Mouse (Mus musculus): ENCODE measurements around the gene Kif5c.

The Kif5c gene

GRCm38 (mm10) chr2:49621234-49621633 is 2.1 kb downstream of the Kif5c start:
- DNase-seq (ENCODE audit: low spot score in 2 of 2), result no peak

- no peak for DNase-seq (ENCODE audit: low spot score in 2 of 2)
Measured at GRCm38 (mm10) chr2:49625581-49625980, 6.5 kb downstream of the Kif5c start.

DNA sequence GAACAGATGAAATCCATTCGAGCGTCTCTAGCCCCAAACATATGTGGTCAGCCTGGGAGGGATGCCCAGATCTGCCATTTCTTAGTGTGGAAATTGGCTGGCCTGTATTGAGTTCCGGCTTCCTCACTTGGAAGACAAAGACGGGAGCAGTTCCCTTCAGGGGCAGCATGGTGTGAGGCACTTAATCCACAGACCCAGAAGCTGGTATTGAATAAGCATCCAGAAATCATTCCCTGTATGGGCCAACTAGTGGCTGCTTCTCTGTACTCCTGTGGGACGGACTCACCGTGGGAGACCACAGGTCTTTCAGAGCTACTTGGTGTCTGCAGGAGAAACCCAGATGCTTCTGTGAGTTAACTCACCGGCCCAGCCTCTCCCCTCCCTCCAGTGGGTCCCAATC is 8.5 kb downstream of the Kif5c start:
- DNase-seq (ENCODE audit: low spot score in 2 of 2), result no peak

- no peak for DNase-seq (ENCODE audit: low spot score in 2 of 2)
Measured at GRCm38 (mm10) chr2:49628094-49628705, 9.1 kb downstream of the Kif5c start.

GRCm38 (mm10) chr2:49629181-49629580 is 10.1 kb downstream of the Kif5c start:
- DNase-seq (ENCODE audit: low spot score in 2 of 2), result no peak

DNA sequence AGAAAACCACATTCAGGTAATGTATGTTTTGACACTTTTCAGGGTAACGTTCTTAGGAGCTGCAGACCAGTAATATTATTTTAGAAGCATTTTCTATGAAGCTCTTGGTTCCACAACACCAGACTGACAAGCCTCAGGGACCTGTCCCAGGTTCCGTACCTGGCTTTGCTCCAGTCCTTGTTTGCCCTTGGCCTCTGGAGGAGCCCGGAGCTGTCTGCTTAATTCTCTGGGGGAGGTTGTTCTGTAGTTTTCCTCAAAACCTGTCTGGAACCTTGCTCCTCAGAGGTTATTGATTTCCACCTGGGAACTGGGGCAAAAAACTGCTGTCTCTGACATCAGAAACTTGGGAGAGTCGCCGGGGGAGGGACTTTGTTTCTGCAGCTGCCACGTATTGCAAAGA is 11.5 kb downstream of the Kif5c start:
- DNase-seq (ENCODE audit: low spot score in 2 of 2), result no peak

GRCm38 (mm10) chr2:49633231-49633630 is 14.1 kb downstream of the Kif5c start:
- DNase-seq (ENCODE audit: low spot score in 2 of 2), result no peak

GRCm38 (mm10) chr2:49642761-49643160 is 23.7 kb downstream of the Kif5c start:
- no peak for DNase-seq (ENCODE audit: low spot score in 2 of 2)

- DNase-seq (ENCODE audit: low spot score in 2 of 2), result no peak
Measured at GRCm38 (mm10) chr2:49643756-49644155, 24.7 kb downstream of the Kif5c start.

DNA sequence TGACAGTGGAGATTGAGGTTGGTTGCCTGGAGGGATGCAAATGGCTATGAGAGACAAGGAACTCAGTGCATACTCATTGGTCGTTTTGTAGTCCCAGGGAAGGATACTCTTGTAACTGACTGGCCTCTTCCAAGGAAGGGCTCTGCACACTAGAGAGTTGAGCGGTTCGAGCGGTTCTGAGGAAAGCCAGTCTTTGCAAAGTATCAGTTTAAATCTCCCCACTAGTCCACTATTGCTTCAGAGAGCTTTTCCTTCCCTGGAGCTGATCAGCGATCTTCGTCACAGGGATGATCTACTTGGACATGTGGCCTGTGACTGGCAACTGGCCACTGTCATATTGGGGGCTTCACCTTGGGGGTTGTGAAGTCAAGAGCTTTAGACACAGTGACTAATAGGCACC is 28.5 kb downstream of the Kif5c start:
- DNase-seq (ENCODE audit: low spot score in 2 of 2), result no peak

DNA sequence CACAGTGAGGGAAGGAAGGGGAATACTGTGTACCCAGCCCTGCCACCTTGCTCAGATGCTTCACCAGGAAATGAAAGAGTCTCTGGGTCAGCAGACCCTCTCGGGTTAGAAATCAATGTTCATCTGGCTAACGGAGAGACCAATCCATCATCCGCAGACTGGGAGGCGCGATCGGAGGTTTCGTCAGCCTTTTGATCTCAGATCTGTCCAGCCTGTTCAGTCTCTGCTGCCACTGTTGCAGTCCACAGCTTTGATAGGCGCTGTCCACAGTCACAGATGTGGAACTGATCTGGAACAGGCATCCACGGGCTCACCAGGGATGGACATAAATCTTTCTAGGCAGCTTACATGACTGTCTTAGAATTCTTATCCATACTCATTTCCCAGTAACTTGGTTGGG is 29.2 kb downstream of the Kif5c start:
- DNase-seq (ENCODE audit: low spot score in 2 of 2), result no peak

GRCm38 (mm10) chr2:49648806-49649205 is 29.7 kb downstream of the Kif5c start:
- no peak for DNase-seq (ENCODE audit: low spot score in 2 of 2)

GRCm38 (mm10) chr2:49649211-49649610 is 30.1 kb downstream of the Kif5c start:
- no peak for DNase-seq (ENCODE audit: low spot score in 2 of 2)

- DNase-seq (ENCODE audit: low spot score in 2 of 2), result no peak
Measured at GRCm38 (mm10) chr2:49651737-49652136, 32.6 kb downstream of the Kif5c start.

- no peak for DNase-seq (ENCODE audit: low spot score in 2 of 2)
Measured at GRCm38 (mm10) chr2:49654606-49655005, 35.5 kb downstream of the Kif5c start.

- DNase-seq (ENCODE audit: low spot score in 2 of 2), result no peak
Measured at GRCm38 (mm10) chr2:49655195-49655873, 36.2 kb downstream of the Kif5c start.

DNA sequence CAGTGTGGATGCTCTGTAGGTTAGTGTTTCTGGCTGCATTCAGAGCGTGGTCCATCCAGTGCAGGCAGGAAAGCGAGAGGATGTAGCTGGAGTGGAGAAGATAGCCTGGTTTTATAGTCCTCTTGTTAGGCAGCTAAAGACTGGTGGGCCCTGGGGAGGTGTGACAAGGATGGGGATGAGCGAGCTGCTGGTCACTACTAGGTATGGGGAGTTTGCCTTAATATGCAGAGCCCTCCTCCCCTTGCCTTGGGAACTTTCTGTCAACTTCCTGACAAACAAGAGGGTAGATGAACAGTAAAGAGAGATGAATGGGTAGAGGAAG is 36.7 kb downstream of the Kif5c start:
- DNase-seq (ENCODE audit: low spot score in 2 of 2), result no peak

DNA sequence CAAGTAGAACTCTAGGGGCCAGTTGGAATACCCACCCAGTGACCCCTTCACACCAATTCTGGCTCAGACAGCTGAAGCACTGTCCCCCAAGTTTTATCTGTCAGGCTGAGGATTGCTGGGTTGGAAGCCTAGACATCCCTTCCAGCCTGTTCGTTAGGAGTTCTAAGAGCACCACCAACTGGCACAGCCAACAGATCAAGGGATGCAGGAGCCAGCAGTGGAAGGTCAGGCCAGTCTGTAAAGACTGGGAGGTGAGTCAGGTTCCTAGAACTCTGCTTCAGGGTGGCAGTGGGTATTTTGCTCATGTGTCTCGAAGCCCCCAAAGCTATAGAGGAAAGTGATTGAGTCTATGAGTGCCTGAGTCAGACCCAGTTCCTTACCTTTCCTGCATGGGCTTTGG is 37.9 kb downstream of the Kif5c start:
- no peak for DNase-seq (ENCODE audit: low spot score in 2 of 2)

DNA sequence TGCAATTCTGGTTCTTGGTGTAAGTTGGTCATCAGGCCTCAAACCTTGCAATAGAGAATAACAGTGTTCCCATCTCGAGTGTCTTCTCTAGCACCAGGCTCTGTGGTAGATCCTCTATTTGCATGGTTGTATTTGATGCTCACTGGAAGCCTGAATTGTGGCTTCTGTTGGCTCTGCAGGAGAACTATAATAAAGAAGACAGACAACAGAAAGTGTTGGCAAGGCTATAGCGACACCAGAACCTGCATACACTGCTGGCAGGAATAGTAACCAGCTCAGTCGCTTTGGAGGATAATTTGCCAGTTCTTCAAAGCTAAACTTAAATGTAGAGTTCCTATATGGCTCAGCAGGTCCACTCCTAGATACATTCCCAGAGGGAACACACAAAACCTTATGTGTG is 38.6 kb downstream of the Kif5c start:
- DNase-seq (ENCODE audit: low spot score in 2 of 2), result no peak

GRCm38 (mm10) chr2:49658988-49659387 is 39.9 kb downstream of the Kif5c start:
- DNase-seq (ENCODE audit: low spot score in 2 of 2), result no peak

GRCm38 (mm10) chr2:49659964-49660363 is 40.9 kb downstream of the Kif5c start:
- DNase-seq (ENCODE audit: low spot score in 2 of 2), result no peak

- DNase-seq (ENCODE audit: low spot score in 2 of 2), result no peak
Measured at GRCm38 (mm10) chr2:49660375-49660923, 41.4 kb downstream of the Kif5c start.

DNA sequence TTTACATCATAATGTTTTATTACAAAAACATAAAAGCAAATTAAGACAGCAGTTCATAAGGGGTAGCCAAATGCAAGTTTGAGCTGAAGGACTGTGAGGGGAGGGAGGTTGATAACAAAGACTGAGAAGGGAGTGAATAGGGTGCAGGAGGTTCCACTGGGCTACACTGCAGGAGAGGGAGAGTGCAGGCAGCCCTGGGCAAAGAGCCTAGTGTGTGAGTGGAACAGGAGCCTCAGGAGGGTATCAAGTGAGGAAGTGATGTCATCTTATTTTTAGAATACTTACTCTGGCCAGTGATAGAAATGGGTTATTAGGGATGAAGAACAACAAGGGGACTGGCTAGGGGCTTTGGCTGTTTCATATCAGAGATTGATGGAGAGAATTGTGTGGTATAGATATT is 42.2 kb downstream of the Kif5c start:
- DNase-seq (ENCODE audit: low spot score in 2 of 2), result no peak

DNA sequence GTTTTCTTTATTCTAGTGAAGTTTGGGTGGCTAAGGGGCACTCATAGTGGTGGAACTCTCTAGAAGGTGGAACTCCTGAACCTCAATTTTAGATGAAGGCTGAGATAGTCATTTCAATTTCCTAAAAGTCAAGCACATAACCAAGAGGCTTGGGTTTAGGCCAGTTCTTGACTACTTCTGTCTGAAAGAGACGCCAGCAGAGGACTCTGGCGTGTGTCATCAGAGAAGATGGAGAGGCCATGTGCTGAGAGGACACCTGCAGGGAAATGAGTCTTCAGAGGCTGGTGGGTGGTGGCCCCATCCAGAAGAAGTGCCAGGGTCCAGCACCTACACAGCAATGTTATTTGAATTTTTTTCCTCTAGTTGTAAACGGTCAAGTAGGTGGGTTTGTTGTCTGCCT is 42.8 kb downstream of the Kif5c start:
- no peak for DNase-seq (ENCODE audit: low spot score in 2 of 2)
